Mouse (Mus musculus): ENCODE measurements around the gene Etv4.

Etv4 gene

GRCm38 (mm10) chr11:101785143-101785851 lies at the start of gene Etv4:
TSS of gene Etv4 (minus strand) at chr11:101785371.
- DNase-seq, result peak; percentile 84 to 92

- no peak for DNase-seq
These were observed 46.8 kb upstream of the Etv4 start for GRCm38 (mm10) chr11:101832001-101832400.

GRCm38 (mm10) chr11:101830616-101831015 lies 45.4 kb upstream of the Etv4 start:
- DNase-seq, result no peak

- DNase-seq, result no peak
These were observed 44.9 kb upstream of the Etv4 start for GRCm38 (mm10) chr11:101830112-101830511.

- no peak for DNase-seq
These were observed 43.5 kb upstream of the Etv4 start for GRCm38 (mm10) chr11:101828718-101829117.

- no peak for DNase-seq
These were observed 38.0 kb upstream of the Etv4 start for GRCm38 (mm10) chr11:101823210-101823609.

- peak; percentile 44 to 46 for DNase-seq
These were observed 35.7 kb upstream of the Etv4 start for GRCm38 (mm10) chr11:101820899-101821298.

- no peak for DNase-seq
These were observed 34.7 kb upstream of the Etv4 start for GRCm38 (mm10) chr11:101819853-101820252.

- DNase-seq, result peak in 1 of 2 experiments; percentile 34
These were observed 30.2 kb upstream of the Etv4 start for GRCm38 (mm10) chr11:101815103-101816085.

- peak; percentile 88 to 94 for DNase-seq
These were observed 29.4 kb upstream of the Etv4 start for GRCm38 (mm10) chr11:101814375-101815102.

- DNase-seq, result peak; percentile 87 to 89
These were observed 28.1 kb upstream of the Etv4 start for GRCm38 (mm10) chr11:101813259-101813658.

GRCm38 (mm10) chr11:101809060-101809828 lies 24.1 kb upstream of the Etv4 start:
- no peak for DNase-seq

- DNase-seq, result no peak
These were observed 22.1 kb upstream of the Etv4 start for GRCm38 (mm10) chr11:101807266-101807665.

GRCm38 (mm10) chr11:101806741-101807140 lies 21.6 kb upstream of the Etv4 start:
- no peak for DNase-seq

GRCm38 (mm10) chr11:101805113-101805704 lies 20.0 kb upstream of the Etv4 start:
- no peak for DNase-seq

- DNase-seq, result no peak
These were observed 16.2 kb upstream of the Etv4 start for GRCm38 (mm10) chr11:101801386-101801785.

- DNase-seq, result no peak
These were observed 12.9 kb upstream of the Etv4 start for GRCm38 (mm10) chr11:101798083-101798482.

- no peak for DNase-seq
These were observed 12.2 kb upstream of the Etv4 start for GRCm38 (mm10) chr11:101797355-101797754.

GRCm38 (mm10) chr11:101790811-101791526 lies 5.8 kb upstream of the Etv4 start:
- peak in 1 of 2 experiments; percentile 43 for DNase-seq

GRCm38 (mm10) chr11:101787432-101787831 lies 2.3 kb upstream of the Etv4 start:
- no peak for DNase-seq

GRCm38 (mm10) chr11:101786651-101787050 lies 1.5 kb upstream of the Etv4 start:
- DNase-seq, result no peak
